Mouse (Mus musculus) yolk sac, embryonic 10.5 days (tissue): ENCODE measurements around the gene Ybx3.
A peak's percentile ranks its signal among the peaks of the same experiment; 100 is the strongest.

Experiments
- DNase-seq: peaks from one replicate; pipeline ENCODE4 v3.0.0-alpha.2; 2017; ENCODE audit warnings: low spot score

Ybx3 gene

DNA sequence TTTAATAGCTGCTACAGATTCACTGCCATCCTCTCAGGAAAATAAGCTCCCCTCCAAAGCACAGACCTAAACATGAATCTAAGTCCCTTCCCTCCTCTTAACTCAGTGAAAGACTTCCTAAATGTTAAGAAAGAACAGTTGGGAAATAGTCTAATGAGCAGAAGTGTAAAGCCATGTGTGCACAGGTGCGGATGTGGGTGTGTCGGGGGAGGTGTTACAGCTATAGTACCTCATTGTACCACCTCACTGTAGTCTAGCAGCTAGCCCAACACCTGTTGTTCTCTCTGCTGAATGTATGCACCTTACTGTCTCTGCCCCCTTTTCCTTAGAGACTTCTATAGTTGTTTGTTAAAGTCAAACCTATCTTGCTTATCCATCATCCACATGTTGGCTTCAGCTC lies 61.2 kb downstream of the Ybx3 start:
- DNase-seq: no peak

DNA sequence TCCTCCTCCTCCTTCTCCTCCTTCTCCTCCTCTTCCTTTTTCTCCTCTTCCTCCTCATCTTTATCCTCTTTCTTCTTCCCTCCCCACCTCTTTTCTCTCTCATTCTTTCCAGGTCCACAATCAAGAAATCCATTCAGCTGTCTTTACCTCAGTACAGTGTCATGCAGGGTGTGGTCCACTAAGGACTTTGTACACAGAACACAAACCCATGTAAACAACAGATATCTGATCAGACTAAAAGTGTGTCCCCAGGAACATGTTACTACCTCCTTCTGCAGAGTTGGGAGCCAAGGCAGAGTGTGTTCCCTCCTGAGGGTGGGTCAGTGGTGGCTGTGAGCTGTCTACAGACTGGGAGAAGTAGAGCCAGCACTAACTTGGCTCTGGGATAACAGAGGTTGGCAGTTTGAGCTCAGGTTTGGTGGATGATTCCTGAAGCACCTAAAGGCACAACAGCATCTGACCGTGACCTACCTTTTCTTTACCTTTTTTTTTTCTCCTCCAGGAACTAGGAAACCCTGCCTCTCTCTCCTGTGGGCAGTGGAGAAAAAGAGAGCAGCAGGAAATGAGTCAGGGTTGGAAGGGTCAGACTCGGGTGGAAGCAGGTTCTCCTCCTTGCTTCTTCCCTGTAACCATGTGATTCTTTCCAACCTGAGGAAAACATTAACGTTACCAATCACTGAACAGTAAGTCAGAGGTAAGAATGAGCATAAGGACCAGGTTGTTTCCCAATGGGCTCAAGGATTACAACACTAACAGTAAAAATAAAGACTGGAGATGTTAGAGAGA lies 66.2 kb downstream of the Ybx3 start:
- no peak for DNase-seq

- peak; percentile 58 for DNase-seq
These were observed 71.8 kb downstream of the Ybx3 start for GRCm38 (mm10) chr6:131316155-131317101.
